Mouse (Mus musculus) heart, postnatal 0 days (tissue): ENCODE data around the gene Cdh1.

ENCODE experiments used
- CTCF ChIP-seq: IDR thresholded peaks from 2 replicates; pipeline ENCODE4 v1.5.1; 2016; ENCODE audit warnings: antibody characterized with exemption, control low read depth, low read depth
- EP300 ChIP-seq: IDR thresholded peaks from 2 replicates; pipeline ENCODE4 v1.6.1; 2016; ENCODE audit warnings: antibody characterized with exemption, low read depth

DNA sequence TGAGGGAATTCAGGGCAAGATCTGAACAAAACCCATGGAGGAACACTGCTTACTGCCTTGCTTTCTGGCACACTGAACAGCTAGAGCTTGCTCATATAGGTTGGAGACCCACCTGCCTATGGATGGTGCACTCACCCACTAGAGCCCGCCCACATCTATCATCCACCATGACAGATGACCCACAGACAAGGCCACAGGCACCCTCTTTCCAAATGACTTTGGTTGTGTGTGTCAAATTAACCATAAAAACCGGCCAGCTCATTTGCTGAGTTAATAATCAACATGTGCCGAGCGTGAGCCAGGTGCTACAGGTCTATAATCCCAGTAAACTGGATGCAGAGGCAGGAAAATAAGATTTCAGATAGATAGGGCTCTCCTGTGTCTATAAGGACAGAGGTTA, 32.8 kb upstream of the Cdh1 start:
- TF ChIP-seq CTCF, result no peak
- no peak for TF ChIP-seq EP300
